Mouse (Mus musculus) cerebellum, adult 2 months (tissue): ENCODE measurements around the gene Pde1c. TPM values are rescaled to one million over a fixed set of nuclear protein-coding genes. Genes with fewer than 3 reads are reported as not detected.

ENCODE experiments used
- DNase-seq, 2 experiments: peaks; one replicate each; pipeline ENCODE4 v3.0.0; 2021
- H3K27ac ChIP-seq: fragments of 200-500 bp; 2 replicates; pipeline ENCODE4 v1.5.1; 2012; ENCODE audit warnings: low read length, control low read depth, inconsistent platforms; ENCODE audit not compliant: insufficient read depth
- H3K27me3 ChIP-seq: fragments of 200-500 bp; 2 replicates; pipeline ENCODE4 v1.6.1; 2012; ENCODE audit warnings: inconsistent platforms, mild to moderate bottlenecking, low read length, moderate library complexity; ENCODE audit not compliant: control insufficient read depth, insufficient read depth
- H3K4me1 ChIP-seq: fragments of 200-500 bp; 2 replicates; pipeline ENCODE4 v1.6.1; 2011; ENCODE audit warnings: low read length; ENCODE audit not compliant: control insufficient read depth, insufficient read depth
- H3K4me3 ChIP-seq: fragments of 200-500 bp; replicated peaks from 2 replicates; pipeline ENCODE3; 2011; ENCODE audit warnings: mild to moderate bottlenecking, low read depth, low read length, control low read depth; ENCODE audit not compliant: insufficient read depth
- CTCF ChIP-seq: fragments of 200-500 bp; IDR thresholded peaks from 2 replicates; pipeline ENCODE4 v1.5.1; 2011; ENCODE audit warnings: low read depth, mild to moderate bottlenecking, control low read depth, low read length, moderate library complexity, borderline replicate concordance; ENCODE audit not compliant: insufficient read depth
- POLR2A ChIP-seq: fragments of 200-500 bp; IDR thresholded peaks from 2 replicates; pipeline ENCODE4 v1.6.1; 2011; ENCODE audit warnings: low read length, control low read depth, borderline replicate concordance; ENCODE audit not compliant: insufficient read depth
- WGBS: fragments of 180-500 bp; shearing (Covaris S2); methylation state at CpG from one replicate; pipeline ENCODE4 v1.1.7; 2018; 5-methylcytosine and 5-hydroxymethylcytosine counted together
- polyA plus RNA-seq: library from polyadenylated mRNA; depleted of rRNA; stranded (reverse); fragments of >200 nt; gene quantifications from 2 replicates; pipeline ENCODE4 v1.2.3, GENCODE M21; 2012

The Pde1c gene
- polyA plus RNA-seq, 1 experiment: 29.9 TPM

DNA sequence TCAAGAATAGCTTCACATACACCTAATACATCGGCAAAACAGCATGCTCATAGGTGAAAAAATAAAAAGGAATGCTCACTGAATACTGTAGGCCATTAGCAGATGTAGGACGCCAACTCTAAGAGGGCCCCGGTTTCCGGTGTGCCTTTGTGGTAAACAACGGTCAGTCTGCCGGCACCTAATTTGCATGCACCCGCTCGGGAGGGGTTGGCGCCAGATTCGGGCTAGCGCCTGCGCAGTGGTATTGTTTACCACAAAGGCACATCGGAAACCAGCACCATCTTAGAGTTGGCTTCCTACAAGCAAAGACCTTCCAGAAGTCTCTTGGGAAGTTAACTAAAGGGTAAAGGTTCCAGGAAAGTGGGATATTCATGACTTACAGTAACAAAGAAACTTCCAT is 199.4 kb downstream of the Pde1c start:
- no peak for DNase-seq
- 81% methylated on average over 13 of the region's 13 CpGs for WGBS
- H3K4me1 ChIP-seq: peaks cover 11% of the 10 kb centered on the region; the same call in 1 of the 2 replicates
- no peaks in the 10 kb centered on the region for H3K27me3 ChIP-seq
- H3K27ac ChIP-seq: no peak overlapping the region
- H3K4me3 ChIP-seq: no peak overlapping the region
- TF ChIP-seq POLR2A: no peak
- no peak for TF ChIP-seq CTCF

DNA sequence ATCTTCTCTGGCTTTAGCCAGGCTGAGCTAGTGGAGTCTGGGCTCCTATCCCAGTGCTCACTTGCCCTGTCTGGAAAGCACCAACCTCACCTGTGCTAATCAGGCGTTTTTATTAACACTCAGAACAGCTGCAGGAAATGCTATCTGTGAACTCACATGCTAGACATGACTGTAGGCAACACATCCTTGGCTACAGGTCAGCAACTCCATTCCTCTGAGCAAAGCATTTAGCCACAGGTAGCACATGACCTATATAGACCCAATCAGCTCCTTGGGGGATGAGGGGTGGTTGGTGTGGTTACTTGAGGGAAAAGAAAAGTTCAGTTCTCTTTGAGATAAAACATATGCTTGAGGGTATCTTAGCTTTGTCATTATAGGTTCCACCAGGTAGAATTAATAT is 200.8 kb downstream of the Pde1c start:
- Histone ChIP-seq H3K27ac (no peak overlapping the region), H3K4me3 (no peak overlapping the region), H3K4me1 (peaks cover under 1% of the 10 kb centered on the region; the same call in 1 of the 2 replicates), H3K27me3 (no peaks in the 10 kb centered on the region)
- TF ChIP-seq CTCF (no peak), POLR2A (no peak)
- DNase-seq: no peak
- 45% methylated on average over 1 of the region's 1 CpGs for WGBS

- Histone ChIP-seq H3K4me1 (peaks cover 3% of the 10 kb centered on the region; the same call in 1 of the 2 replicates), H3K27ac (no peak overlapping the region), H3K27me3 (no peaks in the 10 kb centered on the region), H3K4me3 (no peak overlapping the region)
- no peak for DNase-seq
- TF ChIP-seq POLR2A (no peak), CTCF (no peak)
Measured at GRCm38 (mm10) chr6:56367257-56367656, 201.6 kb downstream of the Pde1c start.

GRCm38 (mm10) chr6:56362650-56363049 is 206.3 kb downstream of the Pde1c start:
- Histone ChIP-seq H3K4me1 (peaks cover 3% of the 10 kb centered on the region; the same call in 1 of the 2 replicates), H3K27me3 (no peaks in the 10 kb centered on the region), H3K27ac (no peak overlapping the region), H3K4me3 (peak overlapping the region; percentile 39)
- WGBS: 37% methylated on average over 5 of the region's 5 CpGs
- TF ChIP-seq CTCF: no peak
- no peak for TF ChIP-seq POLR2A
- peak in 1 of 2 experiments; percentile 33 for DNase-seq

GRCm38 (mm10) chr6:56362128-56362545 is 206.8 kb downstream of the Pde1c start:
- peak overlapping the region; percentile 91 for H3K27ac ChIP-seq
- peak; percentile 62 for TF ChIP-seq CTCF
- TF ChIP-seq POLR2A: peak; percentile 45; the same call in 1 of the 2 replicates
- H3K27me3 ChIP-seq: no peaks in the 10 kb centered on the region
- peak overlapping the region; percentile 86 for H3K4me3 ChIP-seq
- WGBS: 0% methylated on average over 10 of the region's 10 CpGs
- peaks cover 3% of the 10 kb centered on the region; the same call in 1 of the 2 replicates for H3K4me1 ChIP-seq
- peak; percentile 82 to 83 for DNase-seq

DNA sequence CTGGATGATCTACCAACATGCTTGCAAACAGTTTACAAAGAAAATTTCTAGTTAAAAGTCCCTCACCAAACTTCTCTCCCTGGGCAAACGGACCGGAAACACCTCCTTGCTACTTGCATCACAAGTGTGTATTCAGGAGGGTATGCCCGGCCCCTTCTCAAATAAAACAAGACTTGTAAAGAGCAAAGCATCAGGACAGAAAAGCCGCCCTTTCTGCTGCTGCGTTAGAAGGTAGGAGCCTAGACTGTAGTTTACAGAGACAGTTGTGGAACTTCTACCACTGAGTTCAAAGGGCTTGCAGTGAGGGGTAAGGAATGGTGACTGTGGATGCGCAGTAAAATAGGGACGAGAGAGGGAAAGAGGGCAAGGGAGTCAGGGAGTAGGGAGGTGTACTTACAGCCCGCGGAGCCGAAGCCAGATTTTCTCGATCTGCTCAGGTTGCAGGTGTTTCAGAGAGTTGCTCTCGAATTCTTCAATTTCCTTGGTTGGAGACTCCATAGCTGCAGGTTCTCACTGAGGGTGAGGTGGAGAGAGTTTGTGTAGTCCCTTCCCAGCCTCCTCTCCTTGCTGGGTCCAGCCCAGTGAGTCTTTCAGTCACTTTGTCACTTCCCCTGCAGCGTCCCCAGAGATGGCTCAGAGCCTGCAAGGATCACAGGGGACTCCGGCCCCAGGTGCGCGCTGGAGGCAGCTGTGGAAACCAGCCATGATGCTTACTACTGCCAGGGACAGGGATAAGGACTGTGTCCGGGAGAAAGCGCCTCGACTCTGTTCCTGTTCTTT is 207.4 kb downstream of the Pde1c start:
- peaks cover 6% of the 10 kb centered on the region; the same call in 1 of the 2 replicates for H3K4me1 ChIP-seq
- WGBS: 2% methylated on average over 19 of the region's 19 CpGs
- DNase-seq: peak; percentile 69 to 75
- H3K27me3 ChIP-seq: no peaks in the 10 kb centered on the region
- TF ChIP-seq POLR2A (no peak; the same call in 1 of the 2 replicates), CTCF (no peak)
- peak overlapping the region; percentile 86 for H3K4me3 ChIP-seq
- H3K27ac ChIP-seq: peak overlapping the region; percentile 91

DNA sequence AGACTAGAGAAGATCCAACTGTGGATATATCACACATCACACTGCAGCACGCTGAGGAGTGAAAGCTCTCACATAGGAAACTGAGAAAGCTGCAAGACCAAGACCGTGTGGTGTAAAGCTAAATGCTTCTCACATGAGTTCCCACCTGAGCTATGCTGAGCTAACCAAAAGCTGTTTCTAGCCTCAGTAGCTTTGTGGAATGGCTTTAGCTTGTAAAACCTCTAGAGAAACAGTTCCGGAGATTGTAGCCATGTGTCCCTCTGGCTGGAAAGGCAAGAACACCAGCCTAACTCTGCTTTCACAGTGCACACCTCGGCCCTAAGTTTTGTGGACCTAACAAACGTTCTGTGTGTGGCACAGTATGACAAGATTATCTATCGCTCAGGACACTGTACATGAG is 208.8 kb downstream of the Pde1c start:
- no peak for TF ChIP-seq POLR2A
- peak; percentile 50 to 60 for DNase-seq
- Histone ChIP-seq H3K27me3 (no peaks in the 10 kb centered on the region), H3K27ac (peak overlapping the region; percentile 64), H3K4me1 (peaks cover 6% of the 10 kb centered on the region; the same call in 1 of the 2 replicates), H3K4me3 (peak overlapping the region; percentile 86)
- WGBS: 14% methylated on average over 6 of the region's 6 CpGs

- Histone ChIP-seq H3K4me1 (peaks cover 6% of the 10 kb centered on the region; the same call in 1 of the 2 replicates), H3K27ac (no peak overlapping the region), H3K4me3 (peak overlapping the region; percentile 86), H3K27me3 (no peaks in the 10 kb centered on the region)
- WGBS: 17% methylated on average over 3 of the region's 3 CpGs
- DNase-seq: peak; percentile 66 to 78
- TF ChIP-seq POLR2A: no peak
- TF ChIP-seq CTCF: no peak
Measured at GRCm38 (mm10) chr6:56359126-56359525, 209.8 kb downstream of the Pde1c start.
